Mouse (Mus musculus) layer of hippocampus, adult 9-10 months (tissue): ENCODE results near the gene St8sia6.
"Not testable (repeated sequence)": the region's sequence is repeated elsewhere in the genome, so short reads cannot be mapped to it uniquely, and the experiment has no call there.

Experiments
- DNase-seq: peaks from one replicate; pipeline ENCODE4 v3.0.0; 2022; ENCODE audit warnings: low spot score

Gene St8sia6

GRCm38 (mm10) chr2:13793969-13794363, at the start of gene St8sia6:
TSS of gene St8sia6 (minus strand) at chr2:13794064.
- no peak for DNase-seq

GRCm38 (mm10) chr2:13836310-13836709, 42.4 kb upstream of the St8sia6 start:
- DNase-seq, result no peak

GRCm38 (mm10) chr2:13834989-13835388, 41.1 kb upstream of the St8sia6 start:
- no peak for DNase-seq

GRCm38 (mm10) chr2:13816645-13817044, 22.8 kb upstream of the St8sia6 start:
- no peak for DNase-seq

- DNase-seq, result no peak
Observed at GRCm38 (mm10) chr2:13808593-13808992, 14.7 kb upstream of the St8sia6 start.

- no peak for DNase-seq
Observed at GRCm38 (mm10) chr2:13808008-13808407, 14.1 kb upstream of the St8sia6 start.

- no peak for DNase-seq
Observed at GRCm38 (mm10) chr2:13806120-13806519, 12.3 kb upstream of the St8sia6 start.

- no peak for DNase-seq
Observed at GRCm38 (mm10) chr2:13800639-13801038, 6.8 kb upstream of the St8sia6 start.

GRCm38 (mm10) chr2:13794446-13794845, 582 bp upstream of the St8sia6 start:
- no peak for DNase-seq

- DNase-seq, result no peak
Observed at GRCm38 (mm10) chr2:13793054-13793968, 553 bp downstream of the St8sia6 start.

- DNase-seq, result no peak
Observed at GRCm38 (mm10) chr2:13792256-13793005, 1.4 kb downstream of the St8sia6 start.

GRCm38 (mm10) chr2:13791598-13791997, 2.3 kb downstream of the St8sia6 start:
- DNase-seq, result no peak

- DNase-seq, result no peak
Observed at GRCm38 (mm10) chr2:13789365-13789764, 4.5 kb downstream of the St8sia6 start.

- no peak for DNase-seq
Observed at GRCm38 (mm10) chr2:13786577-13787168, 7.2 kb downstream of the St8sia6 start.

GRCm38 (mm10) chr2:13785992-13786391, 7.9 kb downstream of the St8sia6 start:
- DNase-seq, result not testable (repeated sequence)

GRCm38 (mm10) chr2:13785247-13785646, 8.6 kb downstream of the St8sia6 start:
- no peak for DNase-seq

- no peak for DNase-seq
Observed at GRCm38 (mm10) chr2:13784448-13784847, 9.4 kb downstream of the St8sia6 start.

- DNase-seq, result no peak
Observed at GRCm38 (mm10) chr2:13777032-13777431, 16.8 kb downstream of the St8sia6 start.

- no peak for DNase-seq
Observed at GRCm38 (mm10) chr2:13776453-13776852, 17.4 kb downstream of the St8sia6 start.

- DNase-seq, result no peak
Observed at GRCm38 (mm10) chr2:13775056-13775455, 18.8 kb downstream of the St8sia6 start.

- no peak for DNase-seq
Observed at GRCm38 (mm10) chr2:13768524-13768923, 25.3 kb downstream of the St8sia6 start.

- no peak for DNase-seq
Observed at GRCm38 (mm10) chr2:13767532-13768411, 26.1 kb downstream of the St8sia6 start.
